Mouse (Mus musculus) embryo, embryonic 9.5 days (tissue): ENCODE measurements around the gene Pilrb1.
"Not testable (repeated sequence)": the region's sequence is repeated elsewhere in the genome, so short reads cannot be mapped to it uniquely, and the experiment has no call there.

ENCODE experiments used
- DNase-seq: peaks from one replicate; pipeline ENCODE4 v3.0.0-alpha.2; 2017; ENCODE audit errors: extremely low spot score

The Pilrb1 gene

DNA sequence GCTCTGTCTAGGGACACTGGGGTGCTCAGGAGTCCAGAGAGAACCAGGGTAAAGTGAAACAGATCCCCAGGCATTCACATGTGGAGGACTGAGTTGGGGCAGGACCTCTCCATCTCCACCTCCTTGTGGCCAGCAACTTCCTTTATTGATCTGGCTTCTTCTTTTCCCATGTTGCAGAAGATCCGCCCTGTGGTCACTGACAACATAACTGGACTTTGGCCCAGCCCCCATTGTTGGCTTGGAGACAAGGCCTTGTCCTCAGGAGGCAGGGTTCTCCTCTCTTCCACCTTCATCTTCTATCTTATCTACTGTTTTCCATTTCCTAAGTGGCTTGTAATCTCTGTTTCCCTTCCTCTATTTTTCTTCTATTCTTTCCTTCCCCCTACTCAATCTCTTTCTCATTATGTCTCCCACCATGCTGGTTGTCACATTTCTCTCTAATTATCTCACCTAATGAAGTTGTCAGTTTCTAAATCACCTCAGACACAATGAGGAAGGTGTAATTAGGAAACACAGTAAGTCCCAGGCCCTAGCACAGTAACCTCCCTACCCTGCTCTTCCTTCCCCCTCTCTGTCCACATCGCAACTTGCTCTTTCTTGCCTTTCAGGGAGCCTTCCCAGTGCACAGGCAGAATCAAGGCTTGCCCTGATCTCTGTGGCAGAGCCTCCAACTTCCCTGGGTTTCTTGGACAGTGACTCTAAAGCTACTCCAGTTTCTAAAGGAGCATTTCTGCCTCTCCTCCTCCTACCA lies at the start of gene Pilrb1:
Gene Pilrb1 (minus strand): TSS at position 147 of the 751 bp plus-strand sequence.
- not testable (repeated sequence) for DNase-seq

DNA sequence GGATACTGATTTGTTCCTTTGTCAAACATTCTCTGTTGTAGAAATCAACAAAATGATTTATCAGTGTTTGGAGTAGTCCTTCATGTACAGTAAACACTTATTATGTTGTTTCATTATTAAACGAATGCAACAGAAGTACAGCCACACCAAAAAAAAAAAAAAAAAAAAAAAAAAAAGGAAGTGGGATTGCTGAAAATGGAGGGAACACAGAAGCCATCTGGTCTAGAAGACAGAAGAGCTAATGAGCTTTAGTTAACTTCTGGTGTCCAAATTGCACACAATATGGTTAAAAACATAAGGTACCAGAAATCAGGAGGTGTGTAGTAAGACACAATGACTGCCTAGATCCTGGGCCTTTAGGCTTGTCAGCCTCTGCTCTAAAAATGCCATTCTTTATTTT lies 39.9 kb upstream of the Pilrb1 start:
- no peak for DNase-seq

DNA sequence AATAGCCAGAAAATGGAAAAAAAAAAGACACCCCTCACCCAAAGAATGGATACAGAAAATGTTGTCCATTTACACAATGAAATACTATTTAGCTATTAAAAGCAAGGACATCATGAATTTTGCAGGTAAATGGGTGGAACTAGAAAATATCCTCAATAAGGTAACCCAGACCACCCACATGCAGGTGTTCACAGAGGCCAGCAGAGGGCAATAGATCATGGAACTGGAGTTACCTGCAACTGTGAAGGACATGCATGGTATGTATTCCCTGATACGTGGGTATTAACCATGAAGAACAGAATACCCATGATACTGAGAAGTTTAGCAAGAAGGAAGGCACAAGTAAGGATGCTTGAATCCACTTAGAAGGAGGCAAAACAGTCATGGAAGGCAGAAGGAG lies 35.0 kb upstream of the Pilrb1 start:
- DNase-seq: no peak

DNA sequence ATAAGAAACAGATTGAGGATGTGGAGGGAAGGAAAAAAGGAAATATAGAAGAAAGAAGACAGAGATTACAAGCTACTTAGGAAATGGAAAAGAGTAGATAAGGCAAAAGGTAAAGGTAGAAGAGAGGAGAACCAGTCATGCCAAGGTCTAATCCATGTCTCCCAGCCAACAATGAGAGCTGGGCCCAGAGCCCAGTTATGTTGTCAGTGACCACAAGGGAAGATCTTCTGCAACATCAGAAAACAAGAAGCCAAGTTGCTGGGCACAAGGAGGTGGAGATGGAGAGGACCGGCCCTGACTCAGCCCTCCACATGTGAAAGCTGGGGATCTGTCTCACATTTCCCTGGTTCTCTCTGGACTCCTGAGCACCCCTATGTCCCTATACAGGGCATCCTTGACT lies 29.8 kb upstream of the Pilrb1 start:
- DNase-seq: no peak

DNA sequence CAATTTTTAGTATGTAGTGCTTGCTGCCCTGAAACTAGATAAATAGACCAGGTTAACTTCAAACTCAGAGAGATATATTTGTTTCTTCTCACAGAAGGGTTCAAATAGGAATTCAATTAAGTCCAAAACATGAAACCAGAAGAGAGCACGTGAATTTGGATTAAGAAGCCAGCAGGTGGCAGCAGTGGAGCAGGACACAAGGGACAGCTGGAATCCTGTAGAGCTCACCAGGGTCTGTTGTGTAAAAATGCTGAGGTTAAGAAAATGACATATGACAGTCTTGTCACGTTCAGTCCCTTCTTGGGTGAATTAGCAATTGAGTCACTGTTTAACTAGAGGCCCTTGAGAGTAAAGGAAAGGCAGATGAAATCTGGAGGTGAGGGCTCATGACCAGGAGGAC lies 28.0 kb upstream of the Pilrb1 start:
- peak; percentile 38 for DNase-seq

DNA sequence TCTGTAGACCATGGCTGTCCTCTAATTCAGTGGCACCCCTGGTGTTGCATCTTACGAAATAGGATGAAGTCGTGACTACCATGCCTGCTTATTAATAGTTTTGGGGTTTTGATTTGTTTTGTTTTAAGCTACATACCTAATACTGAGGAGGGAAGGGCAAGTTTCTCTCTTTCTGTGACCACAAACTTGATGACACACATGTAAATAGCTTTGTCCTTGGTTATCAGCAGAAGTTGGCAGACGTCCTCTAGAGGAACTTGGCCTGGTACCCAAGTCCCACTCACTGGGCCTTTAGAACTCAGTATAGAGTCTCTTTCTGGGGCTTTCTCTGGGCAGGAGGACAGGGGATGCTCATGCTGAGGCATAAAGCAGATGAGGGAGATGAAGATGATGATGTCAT lies 25.4 kb upstream of the Pilrb1 start:
- DNase-seq: no peak

DNA sequence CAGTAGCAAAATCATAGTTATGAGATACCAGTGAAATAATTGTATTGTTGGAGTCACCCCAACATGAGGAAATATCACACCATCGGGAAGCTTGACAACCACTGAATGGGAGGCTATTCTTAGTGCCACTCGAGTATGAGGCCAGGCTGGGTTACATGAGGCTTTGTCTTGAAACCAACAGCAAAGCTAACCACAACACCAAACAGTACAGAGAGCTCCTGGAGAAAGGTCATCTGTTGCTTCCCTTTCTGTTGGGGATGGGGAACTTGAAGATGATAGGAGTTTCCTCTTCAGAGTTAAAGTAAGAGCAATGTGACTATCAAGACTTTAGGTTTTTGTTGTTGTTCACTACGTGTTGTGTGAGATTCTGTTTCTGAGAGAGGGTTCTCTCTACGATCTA lies 25.0 kb upstream of the Pilrb1 start:
- no peak for DNase-seq

DNA sequence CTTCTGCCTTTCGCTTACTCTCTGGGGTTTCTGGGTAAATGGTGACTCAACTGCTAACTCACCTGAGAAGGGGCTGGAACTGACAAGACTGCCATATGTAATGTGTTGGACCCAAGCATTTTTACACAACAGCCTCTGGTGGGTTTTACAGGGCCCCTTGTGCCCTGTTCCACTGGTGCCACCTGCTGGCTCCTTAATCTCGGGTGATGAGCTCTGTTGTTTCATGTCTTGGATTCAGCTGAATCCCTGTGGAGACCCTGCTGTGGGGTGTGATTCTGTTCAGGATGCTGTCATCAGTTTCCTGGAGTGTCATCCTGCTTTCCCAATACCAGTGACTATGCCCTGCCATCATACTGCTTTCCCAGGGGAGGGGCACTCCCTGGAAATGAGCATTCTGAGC lies 20.0 kb upstream of the Pilrb1 start:
- peak; percentile 1 for DNase-seq

DNA sequence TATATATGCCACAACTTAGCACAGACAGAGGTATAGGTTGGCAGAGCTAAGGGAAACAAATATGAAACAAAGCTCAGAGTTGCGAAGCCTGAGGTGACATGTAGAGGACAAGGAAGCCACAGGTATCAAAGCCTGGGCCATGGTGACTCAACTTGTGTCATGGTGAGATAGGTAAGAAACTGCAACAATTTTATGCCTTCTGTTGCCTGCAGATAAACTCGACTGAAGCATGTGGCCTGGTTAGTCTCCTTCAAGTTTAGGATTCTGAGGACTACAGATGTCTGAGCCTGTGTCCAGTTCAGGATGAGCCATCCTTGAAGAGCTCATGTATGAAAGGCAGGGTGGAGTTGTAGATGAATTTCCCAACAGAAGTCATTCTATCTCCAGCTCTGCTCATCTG lies 17.1 kb upstream of the Pilrb1 start:
- DNase-seq: no peak

DNA sequence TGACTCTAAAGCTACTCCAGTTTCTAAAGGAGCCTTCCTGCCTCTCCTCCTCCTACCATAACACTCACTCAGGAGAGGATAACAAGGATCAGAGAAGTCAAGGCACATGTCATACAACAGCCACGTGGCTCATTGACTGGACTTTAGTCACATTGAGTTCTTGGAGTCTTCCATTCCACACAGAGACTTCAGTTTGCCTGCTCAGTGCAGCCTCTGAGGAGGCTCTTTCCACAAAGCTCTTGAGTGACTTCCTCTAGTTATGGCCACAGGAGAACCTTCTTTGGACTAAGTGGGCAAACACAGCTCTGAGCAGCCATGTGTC lies 14.4 kb upstream of the Pilrb1 start:
- not testable (repeated sequence) for DNase-seq

DNA sequence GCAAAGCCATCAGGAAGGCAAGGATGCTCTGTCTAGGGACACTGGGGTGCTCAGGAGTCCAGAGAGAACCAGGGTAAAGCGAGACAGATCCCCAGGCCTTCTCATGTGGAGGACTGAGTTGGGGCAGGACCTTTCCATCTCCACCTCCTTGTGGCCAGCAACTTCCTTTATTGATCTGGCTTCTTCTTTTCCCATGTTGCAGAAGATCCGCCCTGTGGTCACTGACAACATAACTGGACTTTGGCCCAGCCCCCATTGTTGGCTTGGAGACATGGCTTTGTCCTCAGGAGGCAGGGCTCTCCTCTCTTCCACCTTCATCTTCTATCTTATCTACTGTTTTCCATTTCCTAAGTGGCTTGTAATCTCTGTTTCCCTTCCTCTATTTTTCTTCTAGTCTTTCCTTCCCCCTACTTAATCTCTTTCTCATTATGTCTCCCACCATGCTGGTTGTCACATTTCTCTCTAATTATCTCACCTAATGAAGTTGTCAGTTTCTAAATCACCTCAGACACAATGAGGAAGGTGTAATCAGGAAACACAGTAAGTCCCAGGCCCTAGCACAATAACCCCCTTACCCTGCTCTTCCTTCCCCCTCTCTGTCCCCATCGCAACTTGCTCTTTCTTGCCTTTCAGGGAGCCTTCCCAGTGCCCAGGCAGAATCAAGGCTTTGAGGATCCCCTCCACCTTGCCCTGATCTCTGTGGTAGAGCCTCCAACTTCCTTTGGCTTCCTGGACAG lies 13.9 kb upstream of the Pilrb1 start, which contains the start of gene Pilrb2:
Gene Pilrb2 (minus strand): TSS at position 172 of the 737 bp plus-strand sequence.
- DNase-seq: not testable (repeated sequence)

DNA sequence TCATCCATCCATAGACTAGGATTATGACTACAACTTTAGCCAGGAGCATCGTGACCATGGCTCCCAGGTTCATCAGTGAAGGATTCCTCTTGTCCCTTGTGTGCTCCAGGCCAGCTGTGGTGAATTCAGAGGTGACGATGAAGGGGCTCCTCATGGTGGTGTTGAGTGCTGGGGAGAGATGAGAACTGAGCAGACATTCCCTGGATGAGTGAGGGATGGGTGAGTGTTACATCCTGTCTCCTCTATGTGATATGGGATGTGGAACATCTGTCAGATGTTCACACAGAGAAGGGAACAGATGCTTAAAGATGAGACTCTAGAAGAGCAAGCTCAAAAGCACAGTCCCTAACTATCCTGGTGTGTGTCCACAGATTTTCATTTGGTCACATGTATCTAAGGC lies 10.7 kb upstream of the Pilrb1 start:
- DNase-seq: not testable (repeated sequence)

DNA sequence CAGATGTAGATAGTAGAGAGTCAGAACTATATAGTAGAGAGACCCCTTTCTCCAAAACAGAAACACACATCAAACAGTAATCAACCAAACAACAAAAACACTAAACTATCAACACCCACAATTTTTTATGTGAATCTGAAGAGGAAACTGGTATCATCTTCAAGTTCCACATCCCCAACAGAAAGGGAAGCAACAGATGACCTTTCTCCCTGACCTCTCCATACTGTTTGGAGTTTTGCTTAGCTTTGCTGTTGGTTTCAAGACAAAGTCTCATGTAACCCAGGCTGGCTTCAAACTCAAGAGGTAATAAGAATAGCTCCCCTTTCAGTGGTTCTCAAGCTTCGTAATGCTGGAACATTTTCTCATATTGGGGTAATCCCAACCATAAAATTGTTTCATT lies 6.1 kb upstream of the Pilrb1 start:
- DNase-seq: not testable (repeated sequence)

DNA sequence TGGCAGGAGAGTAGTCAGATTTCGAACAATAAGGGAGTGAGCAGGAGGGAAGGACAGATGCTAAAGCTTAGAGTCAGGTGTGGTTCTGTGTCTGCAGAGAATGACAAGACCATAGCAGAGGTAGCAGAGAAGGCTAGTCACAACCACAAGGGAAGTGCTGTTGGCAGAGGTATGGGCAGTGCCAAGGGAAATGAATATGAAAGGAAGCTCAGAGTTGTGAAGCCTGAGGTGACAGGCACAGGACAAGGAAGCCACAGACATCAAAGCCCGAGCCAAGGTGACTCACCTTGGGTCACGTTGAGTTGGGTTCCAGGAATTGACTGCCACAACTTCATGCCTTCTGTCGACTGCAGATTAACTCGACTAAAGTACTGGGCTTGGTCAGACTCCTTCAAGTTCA lies 1.0 kb downstream of the Pilrb1 start:
- not testable (repeated sequence) for DNase-seq

DNA sequence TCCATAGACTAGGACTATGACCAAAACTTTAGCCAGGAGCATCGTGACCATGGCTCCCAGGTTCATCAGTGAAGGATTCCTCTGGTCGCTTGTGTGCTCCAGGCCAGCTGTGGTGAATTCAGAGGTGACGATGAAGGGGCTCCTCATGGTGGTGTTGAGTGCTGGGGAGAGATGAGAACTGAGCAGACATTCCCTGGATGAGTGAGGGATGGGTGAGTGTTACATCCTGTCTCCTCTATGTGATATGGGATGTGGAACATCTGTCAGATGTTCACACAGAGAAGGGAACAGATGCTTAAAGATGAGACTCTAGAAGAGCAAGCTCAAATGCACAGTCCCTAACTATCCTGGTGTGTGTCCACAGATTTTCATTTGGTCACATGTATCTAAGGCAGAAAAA lies 3.0 kb downstream of the Pilrb1 start:
- not testable (repeated sequence) for DNase-seq

DNA sequence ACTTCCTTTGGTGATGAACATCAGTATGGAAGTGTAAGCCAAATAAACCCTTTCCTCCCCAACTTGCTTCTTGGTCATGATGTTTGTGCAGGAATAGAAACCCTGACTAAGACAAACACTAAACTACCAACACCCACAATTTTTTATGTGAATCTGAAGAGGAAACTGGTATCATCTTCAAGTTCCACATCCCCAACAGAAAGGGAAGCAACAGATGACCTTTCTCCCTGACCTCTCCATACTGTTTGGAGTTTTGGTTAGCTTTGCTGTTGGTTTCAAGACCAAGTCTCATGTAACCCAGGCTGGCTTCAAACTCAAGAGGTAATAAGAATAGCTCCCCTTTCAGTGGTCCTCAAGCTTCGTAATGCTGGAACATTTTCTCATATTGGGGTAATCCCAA lies 7.6 kb downstream of the Pilrb1 start:
- not testable (repeated sequence) for DNase-seq

DNA sequence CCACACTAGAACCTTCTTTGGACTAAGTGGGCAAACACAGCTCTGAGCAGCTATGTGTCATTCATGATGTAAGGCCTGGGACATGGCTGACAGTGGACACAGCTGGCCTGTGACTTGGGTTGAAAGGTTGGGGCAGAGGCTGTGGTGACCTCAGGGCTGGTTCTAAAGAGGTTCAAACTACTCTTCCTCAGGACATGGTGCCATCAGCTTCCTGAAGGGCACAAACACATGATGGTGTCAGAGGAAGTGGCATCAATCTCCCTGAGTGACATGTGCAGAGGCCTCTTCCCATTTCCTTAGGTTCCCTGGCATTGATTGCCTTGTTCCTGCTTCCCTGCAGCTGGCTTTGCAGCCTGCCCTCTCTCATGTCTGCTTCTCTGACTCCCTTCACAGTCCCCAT lies 20.8 kb downstream of the Pilrb1 start:
- DNase-seq: not testable (repeated sequence)

DNA sequence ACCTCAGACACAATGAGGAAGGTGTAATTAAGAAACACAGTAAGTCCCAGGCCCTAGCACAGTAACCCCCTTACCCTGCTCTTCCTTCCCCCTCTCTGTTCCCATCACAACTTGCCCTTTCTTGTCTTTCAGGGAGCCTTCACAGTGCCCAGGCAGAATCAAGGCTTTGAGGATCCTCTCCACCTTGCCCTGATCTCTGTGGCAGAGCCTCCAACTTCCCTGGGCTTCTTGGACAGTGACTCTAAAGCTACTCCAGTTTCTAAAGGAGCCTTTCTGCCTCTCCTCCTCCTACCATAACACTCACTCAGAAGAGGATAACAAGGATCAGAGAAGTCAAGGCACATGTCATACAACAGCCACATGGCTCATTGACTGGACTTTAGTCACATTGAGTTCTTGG lies 21.3 kb downstream of the Pilrb1 start:
- no peak for DNase-seq

DNA sequence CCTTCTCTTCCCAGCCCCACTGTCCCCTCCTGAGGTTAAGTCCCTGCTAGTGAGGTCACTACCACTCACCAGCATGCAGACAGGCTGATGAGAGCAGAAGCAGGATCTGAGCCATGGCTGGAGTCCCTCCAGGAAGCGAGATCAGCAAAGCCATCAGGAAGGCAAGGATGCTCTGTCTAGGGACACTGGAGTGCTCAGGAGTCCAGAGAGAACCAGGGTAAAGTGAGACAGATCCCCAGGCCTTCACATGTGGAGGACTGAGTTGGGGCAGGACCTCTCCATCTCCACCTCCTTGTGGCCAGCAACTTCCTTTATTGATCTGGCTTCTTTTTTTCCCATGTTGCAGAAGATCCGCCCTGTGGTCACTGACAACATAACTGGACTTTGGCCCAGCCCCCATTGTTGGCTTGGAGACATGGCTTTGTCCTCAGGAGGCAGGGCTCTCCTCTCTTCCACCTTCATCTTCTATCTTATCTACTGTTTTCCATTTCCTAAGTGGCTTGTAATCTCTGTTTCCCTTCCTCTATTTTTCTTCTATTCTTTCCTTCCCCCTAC lies 21.9 kb downstream of the Pilrb1 start, which contains the start of gene Pilra:
Gene Pilra (minus strand): TSS at position 316 of the 555 bp plus-strand sequence.
- DNase-seq: not testable (repeated sequence)

DNA sequence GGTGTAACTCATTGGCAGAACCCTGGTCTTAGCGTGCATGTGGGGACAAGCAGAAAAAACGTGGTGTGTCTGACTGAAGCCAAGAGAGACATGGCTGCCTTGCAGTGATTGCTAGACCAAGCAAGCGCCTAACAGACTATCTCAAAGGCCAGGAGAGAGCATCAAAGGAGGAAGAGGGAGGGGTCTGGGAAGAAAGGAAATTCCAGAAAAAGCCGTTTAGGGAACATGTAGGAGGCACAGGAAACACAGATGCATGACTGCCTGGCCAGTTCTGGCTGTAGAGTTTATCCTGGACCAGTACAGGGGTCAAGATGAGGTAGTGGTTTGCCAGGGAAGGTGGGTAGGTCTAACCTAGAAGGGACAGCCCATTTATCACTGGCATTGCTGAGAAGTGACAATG lies 24.4 kb downstream of the Pilrb1 start:
- DNase-seq: no peak

DNA sequence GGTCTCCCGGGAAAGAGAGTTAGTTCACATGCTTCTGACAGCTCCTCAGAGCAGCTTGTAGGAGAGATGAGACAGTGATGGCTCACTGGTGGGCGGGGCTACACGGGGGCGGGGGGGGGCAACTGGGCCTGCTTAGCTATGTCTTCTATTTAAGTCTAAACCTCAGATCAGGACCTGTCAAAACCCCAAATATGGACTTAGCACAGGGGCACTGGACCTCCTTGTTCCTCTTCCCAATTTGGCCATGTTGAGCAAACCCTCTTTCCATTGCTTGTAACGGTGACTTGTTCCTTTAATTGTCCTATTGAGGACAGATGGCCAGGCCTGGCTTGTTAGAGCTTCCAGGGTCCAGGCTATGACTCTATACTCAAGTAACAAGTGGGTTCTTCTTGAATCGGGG lies 26.4 kb downstream of the Pilrb1 start:
- no peak for DNase-seq

DNA sequence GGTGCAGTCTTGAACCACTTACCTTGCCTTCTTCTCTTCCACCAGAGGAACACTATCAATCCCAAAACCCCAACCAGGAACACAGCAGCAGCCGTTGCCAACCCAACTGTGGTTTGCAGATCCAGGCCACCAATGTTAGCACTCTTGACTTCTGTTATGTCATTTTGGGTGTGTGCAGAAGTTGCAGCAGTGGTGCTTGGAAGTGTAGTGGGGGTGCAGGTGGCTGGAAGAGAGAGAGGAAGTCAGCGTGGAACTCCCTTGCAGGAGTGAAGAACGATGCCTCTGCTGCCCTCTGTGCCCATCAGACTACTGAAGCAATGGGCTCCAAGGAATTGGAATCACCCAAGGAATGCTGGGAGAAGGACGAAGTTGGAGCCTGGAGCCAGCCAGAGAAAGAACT lies 26.8 kb downstream of the Pilrb1 start:
- DNase-seq: no peak

DNA sequence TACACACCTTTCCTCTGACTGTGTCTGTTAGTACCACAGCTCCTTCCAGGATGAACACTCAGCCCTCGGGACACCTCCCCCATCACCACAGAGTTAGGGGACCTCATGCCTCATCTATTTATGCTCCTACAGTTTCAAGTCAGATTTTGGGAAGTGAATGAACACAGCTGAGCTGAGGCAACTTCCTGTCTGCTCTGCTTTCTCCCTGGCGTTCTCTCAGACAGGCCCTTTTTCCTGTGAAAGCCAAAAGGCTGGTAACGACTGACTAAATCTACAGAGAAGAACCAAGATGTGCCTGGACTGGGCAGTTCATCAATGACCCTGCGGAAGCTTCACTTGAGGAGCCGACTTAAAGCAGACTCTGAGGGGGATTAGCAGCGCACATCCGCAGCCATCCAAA lies 27.7 kb downstream of the Pilrb1 start:
- no peak for DNase-seq
